Mouse (Mus musculus): ENCODE data around the gene Hist2h2ab.

- no peak for TF ChIP-seq CTCF (IDR thresholded peaks at IDR 0.05; ENCODE audit: extremely low read depth, insufficient read depth, low read length)
- no peak for TF ChIP-seq POLR2A (IDR thresholded peaks at IDR 0.05; ENCODE audit: extremely low read depth, insufficient read depth, low read length)
Observed at GRCm38 (mm10) chr3:96263558-96264403, 44.1 kb downstream of the Hist2h2ab start.
